Mouse (Mus musculus): ENCODE measurements around the gene Fam102a.

Fam102a gene

GRCm38 (mm10) chr2:32547964-32548739 lies 13.0 kb downstream of the Fam102a start:
- no peak for DNase-seq

DNA sequence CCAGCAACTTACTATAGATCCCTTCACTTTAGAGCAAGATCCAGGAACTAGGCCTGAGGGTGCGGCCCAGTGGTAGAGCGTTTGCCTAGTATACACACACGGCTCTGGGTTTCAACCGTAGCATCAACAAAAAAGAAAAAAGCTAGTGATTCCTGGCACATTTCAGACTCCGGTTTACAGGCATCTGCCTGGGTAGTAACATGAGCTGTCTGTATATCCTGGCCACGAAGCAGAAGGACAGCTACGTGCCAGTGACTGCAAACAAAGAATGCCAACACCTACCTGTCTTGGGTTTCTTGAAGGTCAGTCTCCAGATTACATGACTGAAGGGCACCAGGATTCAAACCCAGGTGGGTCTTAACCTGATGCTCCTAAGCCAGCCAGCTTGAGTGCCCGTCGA lies 14.0 kb downstream of the Fam102a start:
- no peak for DNase-seq

DNA sequence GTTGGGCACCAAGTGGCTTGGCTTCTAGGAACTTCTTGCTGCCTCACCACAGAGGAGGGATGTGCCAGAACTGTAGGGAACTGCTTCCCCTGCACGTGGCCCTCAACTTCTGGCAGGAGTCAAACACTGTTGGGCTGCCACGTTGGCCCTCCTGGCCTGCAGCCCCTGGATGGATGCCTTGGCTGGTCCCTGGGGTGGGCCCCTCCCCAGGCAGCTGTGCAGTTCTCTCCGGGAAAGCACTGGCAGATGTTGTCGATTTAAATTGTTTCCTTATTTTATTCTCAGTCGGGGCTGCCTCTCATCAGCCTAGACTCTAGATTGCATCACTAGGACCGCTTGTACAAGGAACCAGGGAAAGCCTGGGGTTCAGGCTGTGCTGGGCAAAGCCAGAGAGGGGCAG lies 14.6 kb downstream of the Fam102a start:
- no peak for DNase-seq

DNA sequence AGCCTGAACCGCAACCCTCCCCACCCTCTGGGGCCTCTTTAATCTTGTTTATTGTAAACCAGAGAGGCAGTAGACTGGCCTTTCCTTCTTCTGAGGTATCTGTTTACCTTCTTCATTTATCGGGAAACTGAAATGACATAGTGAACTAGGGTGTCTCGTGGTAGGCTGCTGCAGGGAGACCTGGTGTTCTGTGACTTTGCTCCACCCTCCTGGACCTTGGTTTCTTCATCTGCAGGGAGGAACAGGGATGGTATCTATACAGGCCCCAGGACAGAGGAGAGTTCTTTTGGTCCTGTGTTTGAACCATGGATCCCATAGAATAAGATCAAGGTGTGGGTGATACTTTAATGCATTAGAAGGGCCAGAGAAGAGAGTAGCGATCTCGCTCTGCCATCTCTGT lies 16.1 kb downstream of the Fam102a start:
- DNase-seq: no peak

- no peak for DNase-seq
Measured at GRCm38 (mm10) chr2:32553592-32554148, 18.5 kb downstream of the Fam102a start.

DNA sequence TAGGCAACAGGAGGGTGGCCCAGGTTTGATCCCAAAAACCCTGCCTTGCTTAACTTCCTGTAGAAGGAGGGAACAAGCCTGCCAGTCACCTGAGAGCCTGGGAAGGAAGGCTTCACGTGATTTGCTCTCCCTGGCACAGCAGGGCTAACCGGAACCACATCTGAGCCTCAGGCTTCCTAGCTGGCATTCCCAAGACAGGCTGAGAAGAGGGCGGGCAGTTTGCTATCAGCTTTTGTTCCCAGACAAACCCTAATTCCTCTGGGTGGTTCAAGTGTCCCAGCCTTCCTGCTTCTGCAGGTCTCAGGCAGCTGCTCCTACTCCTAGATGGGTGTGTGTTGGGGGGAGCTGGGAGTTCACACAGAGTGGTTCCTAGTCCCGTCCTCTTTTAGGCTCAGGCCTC lies 20.4 kb downstream of the Fam102a start:
- DNase-seq: no peak

DNA sequence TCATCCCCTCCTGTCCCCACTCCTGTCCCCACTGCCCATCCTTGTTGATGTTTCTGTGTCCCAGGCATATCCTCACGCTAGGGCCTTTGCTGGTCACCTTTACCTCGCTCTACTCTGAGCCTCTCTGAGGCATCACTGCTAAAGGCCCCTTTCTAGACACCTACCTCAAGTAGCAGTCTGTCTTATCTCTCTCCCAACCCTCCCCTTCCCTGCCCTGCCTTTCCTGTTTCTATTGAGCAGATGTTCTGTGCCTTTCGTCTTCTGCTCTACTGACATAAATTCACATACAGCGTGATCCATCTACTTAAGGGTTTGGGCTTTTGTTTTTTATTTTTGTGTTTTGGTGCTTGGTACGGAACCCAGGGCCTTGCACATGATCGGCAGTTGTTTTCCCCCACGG lies 20.9 kb downstream of the Fam102a start:
- no peak for DNase-seq

GRCm38 (mm10) chr2:32559570-32559969 lies 24.4 kb downstream of the Fam102a start:
- DNase-seq: peak; percentile 76

DNA sequence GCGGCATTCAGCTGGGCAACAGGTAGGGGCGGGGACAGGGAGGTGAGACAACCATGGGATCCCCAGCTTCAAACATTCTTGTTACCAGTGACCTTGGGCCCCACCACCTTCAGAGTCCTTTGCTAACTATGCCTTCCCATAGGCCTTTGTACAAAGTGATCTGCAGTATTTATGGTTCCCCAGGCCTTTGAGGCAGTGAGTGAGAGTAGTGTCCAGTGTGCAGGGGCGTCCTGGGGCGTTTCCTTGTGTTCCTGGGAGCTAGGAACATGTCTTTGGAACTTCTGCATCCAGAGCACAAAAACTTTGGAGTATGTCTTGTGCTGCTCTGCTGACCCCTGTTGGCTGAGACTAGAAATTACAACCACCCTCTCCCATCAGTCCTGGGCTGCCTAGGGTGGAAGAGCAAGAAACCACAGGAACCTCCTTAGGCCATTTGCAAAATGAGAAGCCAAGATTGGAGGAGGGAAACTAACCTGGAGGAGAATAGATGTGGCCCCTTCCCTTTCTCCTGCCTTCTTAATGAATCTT lies 31.5 kb downstream of the Fam102a start:
- peak; percentile 76 for DNase-seq

DNA sequence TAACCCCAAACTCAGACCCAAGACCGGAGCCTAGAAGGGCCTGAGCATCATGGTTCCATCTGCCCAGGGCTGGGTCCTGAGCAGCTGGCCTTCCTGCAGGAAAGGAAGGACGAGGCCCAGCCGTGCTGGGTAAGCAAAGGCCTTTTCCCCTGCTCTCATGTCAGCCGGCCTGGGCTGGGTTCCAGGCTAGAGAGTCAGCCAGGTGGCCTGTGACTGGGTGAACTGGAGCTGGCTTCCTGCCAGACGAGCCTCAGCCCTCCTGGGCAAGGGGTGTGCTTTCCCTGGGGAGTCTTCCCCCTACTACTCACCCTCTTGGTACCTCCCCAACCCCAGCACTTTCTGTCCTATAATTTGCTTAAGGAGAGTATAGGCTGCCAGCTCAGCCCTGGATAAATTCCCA lies 33.0 kb downstream of the Fam102a start:
- DNase-seq: no peak

DNA sequence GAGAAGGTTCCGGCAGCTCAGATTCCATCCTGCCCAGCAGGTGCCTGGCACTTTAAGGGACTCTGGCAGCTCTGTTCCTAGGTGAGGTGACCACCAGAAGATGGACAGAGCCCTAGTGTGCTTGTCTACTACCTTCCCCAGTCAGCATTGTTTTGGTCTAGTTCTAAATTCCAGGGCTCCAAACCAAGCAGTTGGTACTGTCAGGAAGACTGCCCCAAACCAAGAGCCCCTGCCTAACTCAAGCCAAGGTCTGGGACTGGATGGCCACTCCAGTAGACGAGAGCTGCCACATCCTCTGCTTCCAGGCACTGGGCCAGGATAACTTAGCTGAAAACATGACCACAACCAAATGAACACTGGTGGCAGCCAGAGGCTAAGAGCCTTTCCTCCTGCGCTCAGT lies 33.8 kb downstream of the Fam102a start:
- DNase-seq: no peak

GRCm38 (mm10) chr2:32570698-32571494 lies 35.8 kb downstream of the Fam102a start, which contains the start of gene Dpm2:
TSS of gene Dpm2 (plus strand) at chr2:32570858.
- peak; percentile 95 for DNase-seq

DNA sequence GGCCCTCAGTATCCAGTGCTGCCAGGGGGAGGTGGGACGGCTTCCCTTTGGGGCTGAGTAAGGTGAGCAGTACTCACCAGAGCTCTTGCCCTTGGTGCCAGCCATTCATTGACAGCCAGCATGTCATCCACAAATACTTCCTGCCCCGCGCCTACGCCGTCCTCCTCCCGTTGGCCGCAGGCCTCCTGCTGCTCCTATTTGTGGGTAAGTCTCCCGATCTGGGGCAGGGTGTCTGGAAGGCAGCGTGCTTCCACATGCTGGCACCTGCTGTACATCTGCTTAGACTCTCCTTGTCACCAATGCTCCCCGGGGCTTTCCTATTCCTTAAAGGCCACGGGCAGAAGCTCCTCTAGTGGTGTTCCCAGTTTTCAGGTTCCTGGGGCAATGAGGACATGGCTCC lies 37.1 kb downstream of the Fam102a start:
- no peak for DNase-seq

GRCm38 (mm10) chr2:32574497-32574896 lies 39.4 kb downstream of the Fam102a start, which contains the start of gene Pip5kl1:
TSS of gene Pip5kl1 (plus strand) at chr2:32574797.
- DNase-seq: no peak

- DNase-seq: peak; percentile 71
Measured at GRCm38 (mm10) chr2:32574901-32575585, 39.9 kb downstream of the Fam102a start.

- DNase-seq: peak; percentile 87
Measured at GRCm38 (mm10) chr2:32575586-32576160, 40.5 kb downstream of the Fam102a start, which contains the start of gene 9430097D07Rik. TSS of gene 9430097D07Rik (minus strand) at chr2:32575684.

DNA sequence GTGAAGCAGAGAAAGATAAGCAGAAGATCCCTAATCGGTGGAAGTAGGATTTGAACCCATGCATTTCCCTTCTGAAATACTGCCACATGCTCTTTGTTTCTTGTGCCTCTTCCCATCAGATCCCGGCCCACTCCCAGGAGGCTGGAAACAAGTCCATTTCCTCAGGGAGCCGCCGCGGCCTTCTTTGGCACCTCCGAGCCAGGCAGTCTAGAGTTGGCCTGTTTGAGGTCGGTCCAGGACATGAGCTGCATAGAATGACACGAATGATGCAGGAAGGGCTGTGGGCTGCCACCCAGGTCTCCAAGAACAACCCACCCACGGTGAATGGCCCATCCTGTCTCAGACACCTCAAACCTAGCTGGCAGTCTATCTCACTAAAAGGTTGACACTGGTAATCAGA lies 41.4 kb downstream of the Fam102a start:
- no peak for DNase-seq

DNA sequence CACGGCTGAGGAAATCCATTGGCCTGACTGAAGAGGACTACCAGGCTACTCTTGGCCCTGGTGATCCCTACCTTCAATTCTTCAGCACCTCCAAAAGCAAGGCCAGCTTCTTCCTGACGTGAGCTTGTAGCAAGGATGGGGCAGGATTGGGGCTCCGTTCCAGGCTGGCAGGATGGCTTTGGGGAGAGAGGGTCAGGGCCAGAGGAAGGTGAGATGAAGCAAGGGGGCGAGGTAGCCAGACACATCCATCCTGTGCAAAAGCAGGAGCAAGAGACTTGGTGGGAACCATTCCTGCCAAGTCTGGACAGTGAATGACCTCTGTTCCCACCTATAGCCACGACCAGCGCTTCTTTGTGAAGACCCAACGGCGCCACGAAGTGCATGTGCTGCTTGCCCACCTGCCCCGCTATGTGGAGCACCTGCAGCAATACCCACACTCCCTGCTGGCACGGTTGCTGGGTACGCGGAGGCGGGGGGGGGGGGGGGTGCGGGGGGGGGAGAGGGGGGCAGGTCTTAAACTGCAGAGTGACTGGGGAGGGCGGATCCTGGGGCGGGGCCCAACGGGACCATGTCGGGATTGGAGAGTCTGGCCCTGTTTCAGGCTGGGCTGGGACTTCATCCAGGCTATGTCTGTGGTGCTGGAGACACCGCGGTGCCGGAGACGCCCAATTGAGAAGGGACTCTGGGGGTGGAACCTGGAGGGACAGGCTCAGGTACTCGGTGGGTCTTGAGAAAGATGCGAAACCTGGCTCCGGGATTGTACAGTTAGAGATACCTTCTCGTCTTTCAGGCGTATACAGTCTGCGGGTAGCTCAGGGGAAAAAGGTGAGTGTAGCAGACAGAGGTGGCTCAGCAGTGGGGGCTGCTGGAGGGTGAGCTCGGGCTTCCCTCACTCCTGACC lies 43.3 kb downstream of the Fam102a start:
- no peak for DNase-seq

DNA sequence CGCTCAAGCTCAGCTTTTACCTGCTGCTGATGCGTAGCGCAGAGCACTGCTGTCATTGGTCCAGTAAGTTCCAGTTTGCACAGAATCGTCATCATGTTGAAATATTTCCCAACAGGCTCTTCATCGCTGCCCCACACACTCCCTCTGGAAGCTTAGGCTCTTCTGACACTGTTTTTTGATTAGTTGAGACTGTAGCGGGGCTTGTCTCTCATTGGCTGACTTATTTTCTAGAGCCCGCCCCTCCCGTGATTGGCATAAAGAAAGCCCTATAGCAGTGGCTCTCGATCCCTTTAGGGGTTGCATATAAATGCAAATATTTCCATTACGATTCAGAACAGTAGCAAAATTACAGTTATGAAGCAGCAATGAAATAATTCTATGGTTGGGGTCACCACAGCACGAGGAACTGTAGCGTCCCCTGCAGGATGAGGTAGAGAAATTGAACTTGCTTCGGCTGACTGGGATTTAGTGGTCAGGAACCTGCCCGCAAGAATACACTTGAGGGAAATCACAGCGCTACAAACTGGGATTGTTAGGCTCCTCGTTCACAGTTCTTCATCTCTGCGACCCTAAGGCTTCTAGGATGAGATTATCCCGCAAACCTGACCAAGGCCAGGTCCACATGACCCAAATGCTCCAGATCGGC lies 46.4 kb downstream of the Fam102a start:
- peak; percentile 66 for DNase-seq

Data from embryo, embryonic 11 days (tissue).